Mouse (Mus musculus): ENCODE measurements around the gene Creg2.
"Not testable (repeated sequence)": the region's sequence is repeated elsewhere in the genome, so short reads cannot be mapped to it uniquely, and the experiment has no call there.

The Creg2 gene

DNA sequence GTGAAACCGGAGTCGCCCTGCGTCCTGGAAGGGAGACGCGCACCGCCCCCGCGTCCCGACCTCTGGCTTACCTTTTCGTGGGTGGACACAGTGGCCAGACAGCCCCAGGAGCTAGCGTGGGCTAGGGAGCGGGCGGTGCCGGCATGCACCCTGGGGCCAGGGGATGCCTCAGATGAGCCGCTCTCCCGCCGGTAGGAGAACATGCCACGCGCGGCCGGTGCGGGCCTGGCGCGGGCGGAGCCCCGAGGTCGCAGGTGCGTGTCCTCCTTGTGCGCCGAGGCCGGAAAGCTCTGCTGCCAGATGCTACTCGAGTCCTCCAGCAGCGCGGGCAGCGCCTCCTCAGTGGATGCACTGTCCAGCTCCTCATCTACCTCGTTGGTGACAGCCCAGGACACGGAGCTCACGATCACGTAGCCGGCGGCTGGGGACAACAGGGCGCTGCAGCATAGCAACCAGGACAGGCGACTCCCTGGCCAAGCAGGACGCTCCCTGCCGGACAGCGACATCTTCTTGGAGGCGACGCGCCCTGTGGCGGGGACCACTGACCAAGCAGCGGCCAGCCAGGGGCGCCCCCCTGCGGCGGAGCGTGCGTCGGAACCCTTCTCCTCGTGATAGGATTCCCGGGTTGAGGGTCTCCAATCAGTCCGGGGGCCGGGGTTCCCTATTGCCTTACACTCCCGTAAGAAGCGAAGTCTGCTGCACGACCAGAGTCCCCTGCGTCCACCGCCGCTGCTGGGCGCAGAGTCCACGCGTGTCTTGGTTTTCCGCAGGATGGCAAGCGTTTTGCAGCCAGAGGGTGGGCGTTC, 636 bp downstream of the Creg2 start:
- DNase-seq (ENCODE audit: low spot score) = no peak

DNA sequence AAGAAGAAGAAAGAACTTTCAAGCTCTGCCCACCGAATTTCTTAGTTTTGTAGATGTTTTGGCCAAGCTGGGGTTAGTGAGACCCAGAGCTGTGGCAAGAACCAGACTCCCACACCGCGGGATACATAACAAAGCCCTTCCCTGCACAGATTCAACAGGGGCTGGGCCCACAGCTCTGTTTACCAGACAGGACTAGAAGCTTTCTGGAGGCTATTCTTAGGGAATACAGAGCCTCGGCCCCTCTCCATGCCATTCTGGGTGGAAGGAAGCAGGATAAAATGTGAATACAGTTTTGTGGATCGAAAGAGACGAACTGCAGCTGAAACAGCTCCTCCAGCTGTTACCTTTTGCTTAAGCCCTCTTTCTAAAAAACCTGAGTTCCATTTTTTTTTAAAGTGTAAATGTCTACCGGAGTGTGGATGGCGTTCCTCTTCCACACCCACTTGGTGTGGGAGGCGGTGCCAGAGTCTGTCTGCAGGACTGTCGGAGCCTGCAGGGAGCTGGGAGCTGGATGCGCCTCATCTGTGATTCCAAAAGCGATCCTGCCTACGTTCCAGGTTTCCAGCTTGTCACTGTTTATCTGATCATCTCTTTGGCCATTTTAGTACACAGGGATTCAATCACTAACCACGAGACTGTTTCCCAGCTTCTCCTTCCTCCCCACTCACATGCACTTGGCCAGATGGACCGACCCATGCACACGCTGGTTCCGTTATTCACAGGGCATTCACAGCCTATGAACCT, 1.4 kb downstream of the Creg2 start:
- no peak for DNase-seq (ENCODE audit: low spot score)

DNA sequence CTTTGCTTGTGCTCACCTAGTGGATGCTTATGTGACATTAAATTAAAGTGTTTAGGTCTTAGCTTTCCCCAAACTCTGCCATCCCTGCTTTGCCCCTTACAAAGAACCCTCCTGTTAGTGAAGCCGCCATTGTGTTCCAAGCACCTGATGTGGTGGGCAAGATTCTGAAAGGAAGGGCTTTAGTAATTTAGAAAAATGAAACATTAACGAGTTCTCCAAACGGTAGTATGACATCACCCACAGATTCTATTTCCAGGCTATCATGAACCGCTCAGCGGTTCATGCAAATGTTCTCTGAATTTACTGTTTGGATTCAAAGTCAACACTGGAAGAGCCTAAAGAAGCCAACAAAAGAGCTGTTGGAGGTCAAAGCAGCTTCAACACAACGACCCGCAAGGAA, 2.7 kb downstream of the Creg2 start:
- no peak for DNase-seq (ENCODE audit: low spot score)

DNA sequence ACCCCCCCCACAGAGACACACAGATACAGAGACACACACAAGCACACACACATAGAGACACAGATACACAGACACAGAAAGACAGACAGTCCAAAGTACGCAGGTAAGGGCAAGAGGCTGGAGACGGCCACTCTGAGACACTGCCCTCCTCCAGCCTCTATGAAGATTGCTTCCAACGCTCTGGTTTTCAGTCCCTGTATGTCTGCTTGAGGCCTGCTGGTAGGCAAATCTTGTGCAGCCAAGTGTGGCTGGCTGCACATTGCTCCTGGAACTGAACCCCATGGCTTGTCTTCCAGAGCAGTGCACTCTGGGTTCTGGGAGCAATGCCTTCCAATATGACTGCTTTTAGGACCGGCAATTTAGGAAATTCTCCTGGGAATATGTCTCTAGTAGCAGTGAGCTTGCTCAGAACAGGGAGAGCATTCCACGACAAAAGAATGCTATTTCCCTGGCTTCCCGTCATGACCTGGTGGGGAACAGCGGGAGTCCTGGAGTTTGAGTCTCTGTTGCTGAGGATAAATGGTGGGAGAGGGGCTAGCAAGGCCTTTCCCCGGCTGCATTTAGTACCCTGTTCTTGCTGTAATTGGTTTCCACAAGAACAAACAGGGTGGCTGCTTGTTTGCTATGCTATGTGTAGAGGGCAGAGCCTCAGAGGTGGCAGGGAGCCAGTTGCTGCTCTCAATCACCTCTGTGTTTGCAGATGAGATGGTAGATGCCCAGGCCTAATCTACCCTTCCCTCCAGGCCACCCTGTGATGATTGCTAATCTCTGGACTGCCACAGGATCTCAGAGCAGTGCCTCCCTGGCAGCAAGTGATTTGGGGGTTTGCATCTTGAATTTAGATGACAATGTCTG, 5.1 kb downstream of the Creg2 start:
- DNase-seq (ENCODE audit: low spot score) = peak; percentile 28

DNA sequence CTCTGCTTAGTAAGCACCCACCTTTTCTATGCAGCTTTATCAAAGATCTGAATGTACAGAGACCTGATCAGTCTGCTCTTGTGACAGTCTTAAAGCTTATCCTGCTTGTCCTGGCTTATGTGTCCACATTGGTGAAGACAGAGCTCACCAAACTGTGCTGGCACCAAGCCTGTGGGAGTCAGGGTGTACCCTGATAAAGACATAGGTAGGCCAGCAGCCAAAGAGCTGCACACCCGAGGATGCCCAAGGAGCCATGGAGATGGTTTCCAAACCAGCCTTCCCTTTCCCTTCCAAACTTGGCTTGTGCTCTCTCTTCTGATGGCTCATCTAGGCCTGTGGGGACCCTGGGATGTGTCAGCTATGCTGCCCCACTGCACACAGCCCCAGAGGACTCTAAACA, 6.9 kb downstream of the Creg2 start:
- peak; percentile 31 for DNase-seq (ENCODE audit: low spot score)

DNA sequence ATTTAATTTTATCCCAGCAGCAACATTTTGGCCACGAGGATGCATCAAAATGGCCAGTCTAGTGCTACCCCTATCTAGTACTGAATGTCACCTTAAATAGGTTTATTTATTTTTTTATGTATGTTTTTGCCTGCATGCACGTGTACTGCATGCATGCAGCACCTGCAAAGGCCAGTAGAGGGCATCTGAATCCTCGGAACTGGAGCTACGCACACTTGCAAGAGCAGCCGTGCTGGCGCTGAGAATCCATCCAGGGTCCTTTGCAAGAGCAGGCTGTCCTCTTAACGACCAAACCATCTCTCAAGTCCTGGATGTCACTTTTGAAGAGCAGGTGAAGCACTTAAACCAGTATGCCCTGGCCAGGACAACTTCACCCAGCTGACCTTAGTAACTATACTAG, 9.6 kb downstream of the Creg2 start:
- no peak for DNase-seq (ENCODE audit: low spot score)

DNA sequence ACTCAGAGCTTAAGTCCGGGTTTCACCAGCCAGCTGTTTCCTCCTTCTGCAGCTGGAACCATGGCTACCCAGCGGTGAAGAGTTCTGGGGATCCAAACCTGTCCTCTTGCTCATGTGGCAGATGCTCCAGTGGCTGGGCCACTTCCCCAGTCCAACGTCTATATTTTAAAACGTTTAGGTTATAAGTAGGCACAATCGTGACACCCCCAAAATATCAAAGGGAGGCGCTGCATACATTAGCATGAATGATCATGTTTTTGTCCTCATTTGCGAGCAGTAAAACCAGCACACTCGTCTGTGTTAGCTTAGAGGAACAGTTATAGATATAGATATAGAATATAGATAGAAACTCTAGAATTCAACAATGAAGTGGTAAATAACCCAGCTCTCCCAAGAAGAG, 14.1 kb downstream of the Creg2 start:
- no peak for DNase-seq (ENCODE audit: low spot score)

DNA sequence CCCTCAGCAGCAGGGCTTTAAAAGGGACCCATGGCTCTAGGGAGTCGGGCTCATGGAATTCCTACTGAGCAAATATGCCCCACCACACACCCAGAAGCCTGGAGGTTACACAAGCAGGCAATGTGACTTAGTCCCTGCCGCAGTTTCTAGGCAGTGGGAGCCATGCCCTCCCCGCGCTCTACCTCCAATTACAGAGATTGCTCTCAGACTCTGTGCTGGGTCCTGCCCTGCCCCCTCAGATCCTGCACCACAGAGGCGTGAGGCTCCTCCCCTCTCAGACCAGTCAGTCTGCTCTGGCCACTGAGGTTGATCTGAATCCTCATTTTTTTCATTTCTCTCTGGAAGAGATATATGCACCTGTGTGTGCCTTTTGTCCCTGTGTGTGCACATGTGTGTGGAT, 14.6 kb downstream of the Creg2 start:
- DNase-seq (ENCODE audit: low spot score) = no peak

DNA sequence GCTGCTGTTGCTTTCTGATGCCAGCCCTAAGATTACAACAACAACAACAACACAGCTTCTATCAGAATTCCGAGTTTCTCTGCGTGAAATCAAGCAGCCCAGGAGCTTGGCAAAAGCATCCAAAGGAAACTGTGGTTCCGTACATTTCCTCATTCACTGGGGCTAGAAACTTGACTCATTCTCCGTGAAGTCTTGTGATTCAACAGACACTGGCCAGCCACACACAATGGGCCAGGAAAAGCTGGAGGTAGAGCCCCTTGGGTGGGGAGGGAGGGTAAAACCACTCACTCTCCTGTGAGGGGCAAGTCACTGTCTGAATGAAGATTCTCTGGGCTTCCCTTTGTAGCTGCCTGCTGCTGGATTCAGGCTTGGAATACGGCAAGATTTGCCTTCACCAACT, 15.1 kb downstream of the Creg2 start:
- no peak for DNase-seq (ENCODE audit: low spot score)

DNA sequence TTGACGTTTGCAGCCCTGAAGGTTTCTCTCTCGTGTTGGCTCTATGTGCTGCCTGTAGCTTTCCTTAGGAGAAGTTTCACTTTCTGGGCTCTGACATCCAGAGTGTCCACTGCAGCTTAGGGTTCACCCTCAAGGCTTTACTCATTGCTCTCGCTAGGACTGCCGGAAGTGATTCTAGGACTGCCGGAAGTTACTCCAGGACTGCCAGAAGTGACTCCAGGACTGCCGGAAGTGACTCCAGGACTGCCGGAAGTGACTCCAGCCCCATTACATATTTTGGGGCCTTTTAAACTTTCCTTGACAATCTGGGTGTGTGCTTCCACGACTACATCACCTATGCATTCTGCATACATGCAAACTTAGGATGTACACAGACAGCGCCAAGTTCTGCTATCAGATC, 22.7 kb downstream of the Creg2 start:
- DNase-seq (ENCODE audit: low spot score) = no peak

DNA sequence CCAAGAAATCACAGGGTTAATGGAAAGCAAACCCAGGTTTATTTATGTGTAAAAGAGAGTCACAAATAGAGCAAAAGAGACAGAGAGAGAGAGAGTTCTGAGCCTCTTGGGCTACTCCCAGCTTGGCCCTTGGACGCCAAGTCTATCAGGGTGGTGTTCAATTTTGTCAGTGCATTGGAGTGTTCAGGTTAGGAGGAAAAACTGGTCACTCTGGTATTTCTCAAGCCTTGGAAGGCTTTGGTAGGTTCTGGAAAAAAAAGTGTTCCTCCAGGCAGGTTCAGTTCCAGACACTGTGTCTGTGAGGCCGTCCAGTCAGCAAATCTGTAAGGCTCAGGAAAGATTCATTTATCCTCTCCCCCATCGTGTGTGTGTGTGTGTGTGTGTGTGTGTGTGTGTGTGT, 25.8 kb downstream of the Creg2 start:
- no peak for DNase-seq (ENCODE audit: low spot score)

DNA sequence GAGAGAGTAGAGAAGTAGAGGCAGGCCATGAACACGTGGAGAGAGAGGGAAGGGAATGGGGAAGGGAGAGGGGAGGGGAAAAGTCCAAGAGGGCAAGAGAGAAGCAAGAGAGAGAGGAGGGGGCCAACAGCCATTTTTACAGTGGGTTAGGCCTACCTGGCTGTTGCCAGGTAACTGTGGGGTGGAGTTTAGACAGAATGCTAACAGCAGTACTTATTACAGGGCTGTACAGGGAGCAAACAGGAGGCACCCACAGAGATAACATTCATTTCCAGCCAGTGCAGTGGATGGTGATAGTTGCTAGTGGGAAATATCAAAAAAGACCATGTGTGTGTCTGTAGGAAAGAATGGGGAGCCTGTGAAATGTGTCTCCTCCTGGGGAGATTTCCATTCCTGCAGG, 27.5 kb downstream of the Creg2 start:
- no peak for DNase-seq (ENCODE audit: low spot score)

DNA sequence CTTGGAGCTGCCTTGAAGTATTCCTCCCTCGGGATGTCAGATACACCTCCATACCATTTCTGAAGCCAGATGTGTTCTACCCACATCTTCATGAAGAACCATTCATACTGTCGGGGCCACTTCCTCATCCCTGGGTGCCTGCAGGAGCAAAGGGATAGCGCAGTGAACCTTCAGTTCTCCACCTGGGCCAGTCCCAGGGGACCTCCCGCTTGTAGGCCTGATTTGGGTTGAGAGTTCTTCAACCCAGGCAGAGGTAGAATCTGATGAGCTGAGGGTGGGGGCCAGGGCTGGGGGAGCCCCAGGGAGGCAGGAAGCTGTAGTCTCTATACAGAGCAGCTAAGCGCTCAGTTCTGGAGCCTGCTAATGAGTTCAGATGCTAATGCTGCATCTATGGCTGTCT, 28.2 kb downstream of the Creg2 start:
- DNase-seq (ENCODE audit: low spot score) = no peak

DNA sequence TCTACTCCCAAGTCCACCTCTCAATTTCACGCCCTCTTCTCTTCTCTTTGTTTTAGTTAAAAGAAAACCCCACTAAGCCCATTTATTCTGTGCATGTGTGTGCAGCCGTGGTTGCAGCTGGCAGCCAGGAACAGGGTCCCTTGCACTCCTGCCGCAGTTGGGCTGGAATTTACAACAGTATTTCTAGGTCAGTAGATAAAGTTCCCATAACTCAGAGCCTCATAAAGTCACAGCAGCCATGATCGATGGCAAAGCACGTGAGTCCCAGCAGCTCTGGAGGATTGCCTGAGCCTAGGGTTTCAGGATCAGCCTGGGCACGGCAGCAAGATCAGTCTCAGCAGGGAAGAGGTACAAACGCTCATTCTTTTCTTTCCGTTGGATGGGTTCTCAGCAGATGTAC, 32.8 kb downstream of the Creg2 start:
- no peak for DNase-seq (ENCODE audit: low spot score)

DNA sequence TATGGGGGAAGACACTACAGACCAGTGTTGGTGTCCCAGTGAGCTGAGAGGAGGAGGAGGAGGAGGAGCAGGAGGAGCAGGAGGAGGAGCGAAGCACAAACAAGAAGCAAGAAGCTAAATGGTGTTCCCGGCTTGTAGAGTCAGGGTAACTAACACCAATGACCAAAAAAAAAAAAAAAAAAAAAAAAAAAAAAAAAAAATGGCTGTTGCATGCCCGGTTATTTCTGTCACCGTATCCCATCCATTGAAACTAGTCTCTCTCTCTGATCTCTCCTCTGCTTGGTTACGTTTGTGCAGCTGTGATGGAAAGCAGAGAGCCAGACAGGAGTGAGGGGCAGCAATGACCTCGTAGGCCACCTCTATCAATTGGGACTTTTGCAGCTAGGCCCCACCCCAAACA, 35.7 kb downstream of the Creg2 start:
- no peak for DNase-seq (ENCODE audit: low spot score)

DNA sequence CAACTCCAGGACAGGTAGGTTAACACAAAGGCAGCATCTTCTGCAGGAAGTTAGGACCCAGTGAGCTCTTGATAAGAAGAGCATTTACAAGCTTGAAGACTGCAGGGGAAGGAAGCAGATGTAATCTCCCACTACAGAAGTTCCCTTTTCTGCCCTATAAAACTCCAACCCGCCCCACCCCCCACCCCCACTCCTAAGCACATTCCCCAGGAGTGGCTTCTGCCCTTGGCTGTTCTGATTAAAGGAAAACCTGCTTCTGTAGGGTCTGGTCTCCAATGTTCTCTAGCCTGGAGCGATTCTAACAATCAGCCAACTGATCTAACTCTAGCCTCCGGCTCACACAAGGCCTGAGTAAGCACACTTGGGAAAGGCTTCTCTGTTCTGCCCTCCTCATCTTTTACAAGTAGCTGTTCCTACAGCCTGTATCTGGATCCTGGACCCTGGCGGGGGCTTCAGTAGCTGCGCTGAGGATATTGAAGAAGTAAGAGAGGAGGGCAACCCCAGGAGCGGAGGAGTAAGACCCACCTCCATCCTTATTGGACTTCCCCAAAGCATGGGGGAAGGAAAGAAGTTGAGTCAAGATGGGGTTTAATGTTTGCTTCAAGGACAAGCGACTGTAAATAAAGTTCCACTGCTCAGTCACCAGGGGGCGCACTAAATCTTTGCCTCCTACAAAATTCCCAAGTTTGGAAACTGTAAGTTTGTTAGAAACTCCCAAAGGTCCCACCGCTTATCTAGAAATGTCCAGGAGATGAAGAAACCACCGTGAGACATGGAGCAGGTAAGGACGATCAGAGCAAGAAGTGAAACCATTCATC, 36.6 kb downstream of the Creg2 start:
- peak; percentile 34 for DNase-seq (ENCODE audit: low spot score)

DNA sequence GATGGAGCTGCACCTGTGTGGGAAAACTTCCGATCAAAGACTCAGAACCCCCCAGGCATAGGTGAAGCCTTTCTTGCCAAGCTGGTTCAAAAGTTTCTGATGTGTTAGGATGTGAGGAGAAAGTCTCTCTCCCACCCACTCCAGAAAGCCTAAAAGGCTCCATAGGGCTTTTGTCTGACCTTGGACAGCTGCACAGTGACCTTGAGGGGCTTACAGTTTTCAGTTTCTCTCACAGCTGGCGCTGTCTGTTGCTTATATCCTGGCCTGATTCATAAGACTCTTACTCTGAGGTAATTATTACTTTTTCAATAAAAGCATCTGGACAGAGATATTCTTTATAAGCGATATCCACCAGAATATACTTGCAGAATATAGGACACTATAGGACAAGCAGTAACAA, 38.2 kb downstream of the Creg2 start:
- no peak for DNase-seq (ENCODE audit: low spot score)

DNA sequence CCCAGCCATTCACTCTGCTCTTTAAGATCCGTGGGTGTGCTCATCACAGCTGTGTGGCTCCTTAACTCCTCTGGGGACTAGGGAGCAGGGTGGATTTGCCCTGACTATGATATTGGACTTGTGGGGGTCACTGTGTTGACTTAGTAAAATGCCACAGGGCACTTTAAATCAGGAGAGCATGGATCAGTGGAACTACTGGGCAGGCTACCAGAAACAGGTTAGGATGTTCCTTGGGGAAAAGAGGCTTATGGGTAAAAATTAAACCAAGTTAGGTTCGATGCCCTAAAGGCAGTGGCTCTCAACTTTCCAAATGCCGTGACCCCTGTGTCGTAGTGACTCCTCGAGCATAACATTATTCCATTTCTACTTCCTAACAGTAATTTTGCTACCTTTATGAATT, 38.8 kb downstream of the Creg2 start:
- no peak for DNase-seq (ENCODE audit: low spot score)

DNA sequence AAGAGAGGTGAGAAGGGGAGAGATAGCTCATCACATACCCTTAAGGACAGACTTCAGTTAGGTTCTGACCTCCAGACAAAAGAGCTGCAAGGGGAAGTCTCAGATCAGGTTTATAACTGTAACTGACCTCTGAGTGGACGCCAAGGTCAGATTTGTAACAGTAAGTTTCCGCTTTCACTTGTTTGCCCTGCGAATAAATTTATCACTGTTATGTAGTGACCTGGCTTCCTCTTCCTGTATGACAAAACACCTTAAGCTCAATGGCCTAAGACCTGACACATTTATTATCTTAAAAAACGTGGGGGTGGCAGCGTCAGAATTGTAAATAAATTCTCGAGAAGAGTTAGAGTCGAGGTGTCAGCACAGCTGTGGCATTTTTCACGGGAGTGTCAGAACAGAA, 42.7 kb downstream of the Creg2 start:
- DNase-seq (ENCODE audit: low spot score) = no peak

DNA sequence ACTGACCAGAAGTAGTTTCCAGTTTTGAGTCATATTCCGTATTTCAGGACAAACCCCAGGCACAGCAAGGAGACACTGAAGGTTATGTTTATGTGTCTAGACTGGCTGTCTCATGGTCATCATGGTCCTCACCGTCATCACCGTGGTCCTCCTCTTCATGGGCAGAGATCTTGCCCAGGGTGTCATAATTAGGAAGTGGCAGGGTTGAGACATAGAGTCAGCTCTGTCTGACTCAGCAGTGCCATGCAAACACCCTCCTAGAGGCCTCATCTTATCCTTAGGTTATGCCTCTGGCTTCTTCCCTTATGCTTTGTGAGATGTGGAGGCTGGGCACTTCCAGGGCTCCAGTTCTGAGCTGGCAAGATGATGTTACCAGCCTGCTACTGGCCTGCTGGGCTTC, 48.8 kb downstream of the Creg2 start:
- no peak for DNase-seq (ENCODE audit: low spot score)

DNA sequence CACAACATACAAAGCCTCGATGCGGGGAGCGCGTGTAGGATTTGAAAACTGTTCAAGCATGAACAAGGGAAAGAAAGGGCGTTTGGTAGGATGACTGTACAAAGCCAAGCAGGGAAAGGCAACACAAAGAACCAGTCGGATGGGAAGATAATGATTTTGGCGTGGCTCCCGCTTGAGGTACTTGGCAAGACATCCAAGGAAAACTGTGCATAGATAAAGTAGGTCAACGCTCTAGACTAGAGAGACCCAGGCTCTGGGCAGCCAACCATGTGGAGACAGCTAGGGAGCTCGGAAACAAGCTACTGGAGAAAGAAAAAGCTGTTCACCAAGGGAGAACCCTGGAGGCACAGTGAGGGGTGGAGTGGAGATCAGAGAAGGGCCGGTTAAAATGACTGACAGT, 52.5 kb downstream of the Creg2 start:
- DNase-seq (ENCODE audit: low spot score) = no peak

DNA sequence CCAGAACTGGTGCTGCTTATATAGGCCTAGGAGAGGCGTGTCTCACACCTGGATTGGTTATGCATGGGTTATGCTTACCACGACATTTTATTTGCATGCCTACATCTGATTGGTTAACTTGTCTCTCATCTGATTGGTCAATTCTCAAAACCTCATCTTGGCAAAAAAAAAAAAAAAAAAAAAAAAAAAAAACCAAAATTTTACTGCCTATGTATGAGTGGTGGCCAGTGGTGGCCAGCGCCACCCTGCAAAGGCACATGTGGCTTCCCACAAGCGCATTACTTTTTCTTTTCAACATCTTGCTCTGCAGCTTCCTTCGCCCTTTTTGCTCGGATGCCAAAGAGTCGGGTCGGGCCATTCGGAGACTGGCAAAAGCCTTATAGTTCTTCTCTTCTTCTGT, 54.1 kb downstream of the Creg2 start:
- DNase-seq (ENCODE audit: low spot score) = not testable (repeated sequence)

All from c-Kit-positive CD71-positive TER-119-positive erythroid progenitor cells, embryonic 14.5 days (primary cell).